ENCODE assay signal across 32 mouse cellular contexts in genomic region chr14:55838312-55838711, GRCm38 (mm10). TPM values are rescaled to one million over a fixed set of nuclear protein-coding genes. Genes with fewer than 3 reads are reported as not detected.
"Had no signal": no experiment of that assay in that cellular context is flagged by ENCODE, and none has a peak within 500 bp of the region (broad histone marks: within the 10 kb centered on the region; RNA-seq: fewer than 3 reads in every experiment).

No protein-coding gene starts in this region.

- H3K4me2 ChIP-seq: embryonic facial prominence, embryonic 12.5 days; embryonic facial prominence, embryonic 13.5 days; embryonic facial prominence, embryonic 15.5 days; forebrain, embryonic 12.5 days; forebrain, embryonic 13.5 days; forebrain, embryonic 15.5 days had no signal

- DNase-seq: cerebellum, adult 18-20 months; cerebellum, adult 2 months; cerebellum, adult 8-10 months; cerebellum, adult 9-10 months; cerebellum, adult 9-11 months; cerebellum, postnatal 10 days; cerebellum, postnatal 14 days; cerebellum, postnatal 25 days; cerebellum, postnatal 36 days; embryo, embryonic 11 days; forebrain, postnatal 0 days; gastrocnemius, adult 2 months; gastrocnemius, postnatal 10 days; gastrocnemius, postnatal 14 days; gastrocnemius, postnatal 25 days; gastrocnemius, postnatal 36 days; heart, adult 11 months had no signal

- H3K4me1 ChIP-seq: forebrain, embryonic 13.5 days; forebrain, embryonic 15.5 days had no signal

- H3K9me3 ChIP-seq: embryonic facial prominence, embryonic 10.5 days; embryonic facial prominence, embryonic 12.5 days; embryonic facial prominence, embryonic 13.5 days; embryonic facial prominence, embryonic 15.5 days; forebrain, embryonic 10.5 days; forebrain, embryonic 12.5 days; forebrain, embryonic 13.5 days; forebrain, embryonic 15.5 days had no signal

- H3K4me3 ChIP-seq: embryonic facial prominence, embryonic 10.5 days; embryonic facial prominence, embryonic 12.5 days; embryonic facial prominence, embryonic 13.5 days; embryonic facial prominence, embryonic 15.5 days; erythroblast, embryonic 14.5 days; forebrain, embryonic 10.5 days; forebrain, embryonic 12.5 days; forebrain, embryonic 13.5 days; forebrain, embryonic 15.5 days; gastrocnemius, adult 2 months had no signal

- H3K36me3 ChIP-seq: forebrain, embryonic 12.5 days; forebrain, embryonic 15.5 days had no signal

- ATAC-seq: forebrain, embryonic 13.5 days; forebrain, embryonic 14.5 days; forebrain, embryonic 15.5 days; forebrain, embryonic 16.5 days; forebrain, postnatal 0 days had no signal

- H3K9ac ChIP-seq: embryonic facial prominence, embryonic 12.5 days; embryonic facial prominence, embryonic 13.5 days; embryonic facial prominence, embryonic 15.5 days; forebrain, embryonic 12.5 days; forebrain, embryonic 13.5 days; forebrain, embryonic 15.5 days; forebrain, postnatal 0 days had no signal

- H3K27ac ChIP-seq: embryonic facial prominence, embryonic 10.5 days; embryonic facial prominence, embryonic 12.5 days; embryonic facial prominence, embryonic 13.5 days; embryonic facial prominence, embryonic 15.5 days; forebrain, embryonic 10.5 days; forebrain, embryonic 12.5 days; forebrain, embryonic 13.5 days; forebrain, embryonic 15.5 days; gastrocnemius, adult 2 months had no signal

- H3K27me3 ChIP-seq: embryonic facial prominence, embryonic 12.5 days; embryonic facial prominence, embryonic 13.5 days; embryonic facial prominence, embryonic 15.5 days; forebrain, embryonic 12.5 days; forebrain, embryonic 13.5 days; forebrain, embryonic 15.5 days had no signal

RNA-seq across cellular contexts. Expression of gene Nfatc4, which starts 15.4 kb away (rescaled TPM):
- total RNA-seq: common myeloid progenitor, adult 5-6 weeks; granulocyte monocyte progenitor cell, adult 5-6 weeks had no signal
- polyA plus RNA-seq: erythroblast, embryonic 14.5 days had no signal

RNA-seq across cellular contexts. Expression of gene Cbln3, which starts 45.9 kb away (rescaled TPM):
- total RNA-seq: common myeloid progenitor, adult 5-6 weeks; gastrocnemius, adult 18-20 months; gastrocnemius, adult 2 months; gastrocnemius, adult 8-10 months; gastrocnemius, postnatal 25 days; gastrocnemius, postnatal 36 days; granulocyte monocyte progenitor cell, adult 5-6 weeks had no signal
- polyA plus RNA-seq: erythroblast, embryonic 14.5 days had no signal
